Mouse (Mus musculus) spleen, adult 2 months (tissue): ENCODE results near the gene Chst11.

ENCODE experiments used
- CTCF ChIP-seq: fragments of 200-500 bp; IDR thresholded peaks from 2 replicates; pipeline ENCODE4 v1.5.1; 2011; ENCODE audit warnings: mild to moderate bottlenecking, inconsistent platforms; ENCODE audit not compliant: insufficient read depth, insufficient read length, insufficient replicate concordance; ENCODE audit errors: extremely low read depth
- POLR2A ChIP-seq: fragments of 200-500 bp; IDR thresholded peaks from 2 replicates; pipeline ENCODE4 v1.6.1; 2011; ENCODE audit warnings: low read depth, low read length, inconsistent platforms

DNA sequence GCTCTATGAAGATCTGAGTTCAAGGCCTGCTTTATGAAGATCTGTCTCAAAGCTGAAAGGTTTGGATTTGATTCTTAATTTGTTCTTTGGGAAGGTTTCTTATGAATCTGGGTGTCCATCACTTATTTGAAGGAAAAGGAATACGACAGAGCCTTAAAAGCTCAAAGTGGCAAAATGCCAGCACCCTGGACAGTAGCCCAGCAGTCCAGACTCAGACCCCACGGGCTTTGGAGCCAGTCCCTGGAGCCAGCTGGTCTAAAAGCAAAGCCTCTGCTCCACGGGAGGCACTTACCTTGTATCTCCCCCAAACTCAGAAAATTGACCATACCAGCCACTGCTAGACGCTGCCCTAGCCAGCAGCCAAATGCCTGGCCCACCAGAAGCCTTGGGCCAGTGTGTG is 249.1 kb downstream of the Chst11 start:
- TF ChIP-seq CTCF (no peak), POLR2A (no peak)
